Mouse (Mus musculus) G1E (cell line): ENCODE results near the gene Rbm44.
A peak's percentile ranks its signal among the peaks of the same experiment; 100 is the strongest.

Source experiments
- CTCF ChIP-seq: IDR thresholded peaks from 2 replicates; pipeline ENCODE4 v1.5.1; 2012; ENCODE audit warnings: low read depth, low read length, inconsistent platforms, mixed read lengths
- GATA2 ChIP-seq: IDR thresholded peaks from 2 replicates; pipeline ENCODE4 v1.6.1; 2012; ENCODE audit warnings: low read depth, low read length, inconsistent platforms, borderline replicate concordance

DNA sequence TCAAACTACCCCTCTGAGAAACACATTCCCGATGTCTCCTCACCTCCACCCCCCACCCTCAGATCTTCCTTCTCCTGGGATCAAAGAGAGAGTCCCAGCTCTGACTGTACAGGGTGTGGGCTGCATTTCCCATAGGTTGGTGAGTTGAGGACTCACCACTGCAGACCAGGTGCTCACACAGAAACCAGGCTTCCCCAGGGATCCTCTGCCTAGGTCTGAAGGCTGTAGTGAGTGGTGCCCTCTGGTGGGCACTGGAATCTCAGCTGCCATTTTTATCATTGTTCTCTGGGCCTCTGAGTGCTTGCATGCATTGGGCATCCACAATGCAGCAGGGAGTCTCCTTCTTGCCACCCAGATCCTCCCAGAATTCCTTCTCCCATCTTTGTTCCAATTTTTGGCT lies 66.2 kb downstream of the Rbm44 start:
- TF ChIP-seq CTCF (peak; percentile 20; the same call in 1 of the 2 replicates), GATA2 (no peak)
